ENCODE assay signal across 8 mouse cellular contexts in genomic region chr5:127610787-127611509, GRCm38 (mm10). TPM values are rescaled to one million over a fixed set of nuclear protein-coding genes. Genes with fewer than 3 reads are reported as not detected.
DNase-seq lines count a peak whose midpoint lies in the region; ATAC-seq and TF ChIP-seq lines count a peak whose summit lies in the region.

No protein-coding gene starts in this region.

- no peak for TF ChIP-seq EP300 in lung, postnatal 0 days (IDR thresholded peaks at IDR 0.05)

- peaks cover 14% of the 10 kb centered on the region; the same call in 1 of the 2 replicates for H3K36me3 ChIP-seq in lung, postnatal 0 days (ENCODE audit: insufficient read depth, low read length)
- H3K36me3 ChIP-seq in stomach, embryonic 16.5 days (ENCODE audit: control insufficient read depth, insufficient read depth, low read length) = 0 out of 2 replicates have a peak, but pooled peaks cover 6% of the 10 kb centered on the region

- WGBS in lung, postnatal 0 days = 41% methylated on average over 6 of the region's 6 CpGs
- WGBS in stomach, embryonic 16.5 days = 67% methylated on average over 6 of the region's 6 CpGs

- peak overlapping the region; percentile 38; the same call in 1 of the 2 replicates for H3K27ac ChIP-seq in lung, postnatal 0 days (ENCODE audit: low read length)
- no peak overlapping the region for H3K27ac ChIP-seq in stomach, embryonic 16.5 days (ENCODE audit: low read length)

- no peak for TF ChIP-seq CTCF in lung, postnatal 0 days (IDR thresholded peaks at IDR 0.05)

- no peaks in the 10 kb centered on the region for H3K27me3 ChIP-seq in lung, postnatal 0 days (replicated peaks; ENCODE audit: insufficient read depth, low read length)
- no peaks in the 10 kb centered on the region for H3K27me3 ChIP-seq in stomach, embryonic 16.5 days (ENCODE audit: control insufficient read depth, insufficient read depth, low read length)

- ATAC-seq in lung, postnatal 0 days = peak; percentile 63
- 0 out of 2 replicates have a peak, but pooled peaks have one; percentile 20 for ATAC-seq in stomach, embryonic 16.5 days (ENCODE audit: insufficient read depth, low FRiP score)

- DNase-seq in ovary, adult 18-20 months (ENCODE audit: low spot score) = peak; percentile 23
- DNase-seq in ovary, postnatal 14 days (ENCODE audit: low spot score) = no peak
- DNase-seq in adrenal gland, adult 8-10 months = peak; percentile 66
- DNase-seq in gastrocnemius, adult 8-10 months (ENCODE audit: low spot score in 2 of 2) = peak; percentile 59
- DNase-seq in kidney, postnatal 25 days = peak; percentile 84 to 92
- DNase-seq in lung, postnatal 0 days (ENCODE audit: low spot score) = peak; percentile 73
- DNase-seq in c-Kit-positive CD71-positive TER-119-positive erythroid progenitor cells, embryonic 14.5 days (ENCODE audit: low spot score) = no peak

- no peak overlapping the region for H3K9ac ChIP-seq in lung, postnatal 0 days (replicated peaks; ENCODE audit: low read depth)
- H3K9ac ChIP-seq in stomach, embryonic 16.5 days (ENCODE audit: low read length) = no peak overlapping the region

- no peak overlapping the region for H3K4me2 ChIP-seq in lung, postnatal 0 days (replicated peaks; ENCODE audit: low read depth, low read length)
- H3K4me2 ChIP-seq in stomach, embryonic 16.5 days (ENCODE audit: low read depth, low read length) = 0 out of 2 replicates have a peak overlapping the region, but pooled peaks have one; percentile 3

- H3K4me3 ChIP-seq in lung, postnatal 0 days (ENCODE audit: low read depth, low read length) = no peak overlapping the region
- H3K4me3 ChIP-seq in stomach, embryonic 16.5 days (replicated peaks; ENCODE audit: low read length) = no peak overlapping the region

- no peaks in the 10 kb centered on the region for H3K9me3 ChIP-seq in lung, postnatal 0 days (ENCODE audit: low read length)
- no peaks in the 10 kb centered on the region for H3K9me3 ChIP-seq in stomach, embryonic 16.5 days (replicated peaks; ENCODE audit: control insufficient read depth, low read length)

- H3K4me1 ChIP-seq in lung, postnatal 0 days (ENCODE audit: insufficient read depth, low read depth, low read length) = peaks cover 25% of the 10 kb centered on the region
- H3K4me1 ChIP-seq in stomach, embryonic 16.5 days (ENCODE audit: control insufficient read depth, insufficient read depth, low read length) = peaks cover 26% of the 10 kb centered on the region

RNA-seq across cellular contexts. Expression of gene Glt1d1, which starts 21.1 kb away (rescaled TPM):
- 1 to 10 TPM in 1 of 4 experiments, under 1 TPM in 3; 0.46 to 3.1 (median 0.55) TPM for total RNA-seq in adrenal gland, adult 8-10 months (2022)
- total RNA-seq in gastrocnemius, adult 8-10 months (2022) = not detected
- polyA plus RNA-seq in lung, postnatal 0 days (2015; fragmentation: Nextera tagmentation; extraction: Ambion mirVana) = 0.08 and 0.19 TPM in 2 replicates
- 0.27 and 0.75 TPM in 2 replicates for polyA plus RNA-seq in stomach, embryonic 16.5 days (2015; fragmentation: Nextera tagmentation; extraction: Ambion mirVana)

RNA-seq across cellular contexts. Expression of gene Slc15a4, which starts 21.7 kb away (rescaled TPM):
- total RNA-seq in adrenal gland, adult 8-10 months (2022) = 10 to 100 TPM; 16.9 to 20.0 (median 19.1) TPM
- 10 to 100 TPM; 11.3 to 25.6 (median 18.4) TPM for total RNA-seq in gastrocnemius, adult 8-10 months (2022)
- 19.4 and 22.1 TPM in 2 replicates for polyA plus RNA-seq in lung, postnatal 0 days (2015; fragmentation: Nextera tagmentation; extraction: Ambion mirVana)
- 13.9 and 15.3 TPM in 2 replicates for polyA plus RNA-seq in stomach, embryonic 16.5 days (2015; fragmentation: Nextera tagmentation; extraction: Ambion mirVana)

Comparison
In these comparisons a context has a peak if more than half of its experiments do, and no peak if none do; other contexts are left out.
1. DNase-seq: peak in ovary, adult 18-20 months (single experiment), adrenal gland, adult 8-10 months (single experiment), gastrocnemius, adult 8-10 months (2 of 2), kidney, postnatal 25 days (2 of 2) and lung, postnatal 0 days (single experiment); none in ovary, postnatal 14 days (single experiment) and c-Kit-positive CD71-positive TER-119-positive erythroid progenitor cells, embryonic 14.5 days (single experiment).